Mouse (Mus musculus): ENCODE measurements around the gene Gm11114. TPM values are rescaled to one million over a fixed set of nuclear protein-coding genes. Genes with fewer than 3 reads are reported as not detected.

Gene Gm11114
- polyA plus RNA-seq, 1 experiment from 2014 or later: not detected

GRCm38 (mm10) chr9:85342892-85343785, 30.6 kb downstream of the Gm11114 start:
- no peak overlapping the region for H3K4me2 ChIP-seq (replicated peaks; ENCODE audit: low read depth, low read length)
- 43% methylated on average over 8 of the region's 8 CpGs for whole genome bisulfite sequencing
- H3K4me1 ChIP-seq (ENCODE audit: control insufficient read depth, insufficient read depth, low read length): peaks cover 7% of the 10 kb centered on the region; the same call in 1 of the 2 replicates
- no peak overlapping the region for H3K9ac ChIP-seq (replicated peaks; ENCODE audit: low read depth, low read length)
- no peaks in the 10 kb centered on the region for H3K27me3 ChIP-seq (ENCODE audit: control insufficient read depth, insufficient read depth, low read length)
- no peak overlapping the region for H3K27ac ChIP-seq (ENCODE audit: low read length)
- H3K36me3 ChIP-seq (ENCODE audit: control insufficient read depth, insufficient read depth, low read length): no peaks in the 10 kb centered on the region
- H3K9me3 ChIP-seq (ENCODE audit: control insufficient read depth, low read depth, low read length): no peaks in the 10 kb centered on the region
- ATAC-seq (ENCODE audit: insufficient number of reproducible peaks, insufficient read depth, low FRiP score, low read depth): no peak
- H3K4me3 ChIP-seq (ENCODE audit: low read depth, low read length): no peak overlapping the region

GRCm38 (mm10) chr9:85347823-85348523, 35.4 kb downstream of the Gm11114 start:
- H3K9ac ChIP-seq (replicated peaks; ENCODE audit: low read depth, low read length): no peak overlapping the region
- ATAC-seq (ENCODE audit: insufficient number of reproducible peaks, insufficient read depth, low FRiP score, low read depth): peak; percentile 10; the same call in 1 of the 2 replicates
- 30% methylated on average over 10 of the region's 10 CpGs for WGBS
- H3K4me1 ChIP-seq (ENCODE audit: control insufficient read depth, insufficient read depth, low read length): 0 out of 2 replicates have a peak, but pooled peaks cover 5% of the 10 kb centered on the region
- no peaks in the 10 kb centered on the region for H3K36me3 ChIP-seq (ENCODE audit: control insufficient read depth, insufficient read depth, low read length)
- H3K4me3 ChIP-seq (ENCODE audit: low read depth, low read length): no peak overlapping the region
- H3K27ac ChIP-seq (ENCODE audit: low read length): no peak overlapping the region
- H3K4me2 ChIP-seq (replicated peaks; ENCODE audit: low read depth, low read length): no peak overlapping the region
- no peaks in the 10 kb centered on the region for H3K9me3 ChIP-seq (ENCODE audit: control insufficient read depth, low read depth, low read length)
- H3K27me3 ChIP-seq (ENCODE audit: control insufficient read depth, insufficient read depth, low read length): no peaks in the 10 kb centered on the region

GRCm38 (mm10) chr9:85355559-85355958, 43.0 kb downstream of the Gm11114 start:
- Histone ChIP-seq H3K4me1 (ENCODE audit: control insufficient read depth, insufficient read depth, low read length) (no peaks in the 10 kb centered on the region), H3K36me3 (ENCODE audit: control insufficient read depth, insufficient read depth, low read length) (no peaks in the 10 kb centered on the region), H3K27ac (ENCODE audit: low read length) (no peak overlapping the region), H3K4me2 (replicated peaks; ENCODE audit: low read depth, low read length) (no peak overlapping the region), H3K9me3 (ENCODE audit: control insufficient read depth, low read depth, low read length) (no peaks in the 10 kb centered on the region), H3K27me3 (ENCODE audit: control insufficient read depth, insufficient read depth, low read length) (no peaks in the 10 kb centered on the region), H3K4me3 (ENCODE audit: low read depth, low read length) (no peak overlapping the region), H3K9ac (replicated peaks; ENCODE audit: low read depth, low read length) (no peak overlapping the region)
- no peak for ATAC-seq (ENCODE audit: insufficient number of reproducible peaks, insufficient read depth, low FRiP score, low read depth)
- WGBS: 80% methylated on average over 5 of the region's 5 CpGs

GRCm38 (mm10) chr9:85357154-85357860, 44.7 kb downstream of the Gm11114 start:
- H3K36me3 ChIP-seq (ENCODE audit: control insufficient read depth, insufficient read depth, low read length): no peaks in the 10 kb centered on the region
- no peak overlapping the region for H3K4me3 ChIP-seq (ENCODE audit: low read depth, low read length)
- H3K4me2 ChIP-seq (replicated peaks; ENCODE audit: low read depth, low read length): no peak overlapping the region
- no peaks in the 10 kb centered on the region for H3K4me1 ChIP-seq (ENCODE audit: control insufficient read depth, insufficient read depth, low read length)
- no peaks in the 10 kb centered on the region for H3K9me3 ChIP-seq (ENCODE audit: control insufficient read depth, low read depth, low read length)
- H3K9ac ChIP-seq (replicated peaks; ENCODE audit: low read depth, low read length): no peak overlapping the region
- H3K27me3 ChIP-seq (ENCODE audit: control insufficient read depth, insufficient read depth, low read length): no peaks in the 10 kb centered on the region
- no peak overlapping the region for H3K27ac ChIP-seq (ENCODE audit: low read length)
- WGBS: 87% methylated on average over 7 of the region's 7 CpGs
- ATAC-seq (ENCODE audit: insufficient number of reproducible peaks, insufficient read depth, low FRiP score, low read depth): no peak

Other genes with a start within 250 kb of the Gm11114 start
- 27.8 and 27.9 TPM in 2 replicates for gene Tent5a, start 14.6 kb downstream of the Gm11114 start, polyA plus RNA-seq (2014; fragmentation: Nextera tagmentation; extraction: Ambion mirVana)